Mouse (Mus musculus) urinary bladder, postnatal 4 days (tissue): ENCODE results near the gene Cd244a.

Experiments used
- DNase-seq, 2 experiments: peaks; one replicate each; pipeline ENCODE4 v3.0.0; 2021 to 2022; ENCODE audit warnings: low spot score in 2 of 2

The Cd244a gene

GRCm38 (mm10) chr1:171648840-171649239, 89.8 kb downstream of the Cd244a start:
- DNase-seq, result no peak

DNA sequence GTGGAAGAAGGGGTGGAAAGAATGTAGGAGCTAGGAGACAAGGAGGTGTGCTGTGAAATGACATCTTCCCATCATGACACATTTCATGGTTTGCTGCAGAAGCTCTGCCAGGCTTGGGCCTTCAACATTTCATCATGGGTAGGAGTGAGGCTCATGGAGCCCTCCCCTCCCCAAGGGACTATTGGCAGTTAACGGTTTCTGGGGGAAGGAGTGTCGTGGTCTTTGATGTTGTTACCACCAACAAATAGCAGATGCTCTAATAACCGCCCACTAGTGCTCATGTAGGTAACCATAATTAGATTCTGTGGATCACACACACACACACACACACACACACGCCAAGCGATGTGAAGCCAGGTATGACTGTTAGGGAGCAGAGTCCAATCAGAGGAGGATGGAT, 93.7 kb downstream of the Cd244a start, which contains the start of gene Slamf7:
TSS of gene Slamf7 (minus strand) at position 302 of the 400 bp plus-strand sequence.
- DNase-seq, result no peak

- DNase-seq, result no peak
These were observed 99.6 kb downstream of the Cd244a start for GRCm38 (mm10) chr1:171658561-171658991.
